Mouse (Mus musculus): ENCODE results near the gene R3hdm1. TPM values are rescaled to one million over a fixed set of nuclear protein-coding genes. Genes with fewer than 3 reads are reported as not detected.

Gene R3hdm1
- polyA plus RNA-seq, 1 experiment from 2014 or later: 98.3 TPM

DNA sequence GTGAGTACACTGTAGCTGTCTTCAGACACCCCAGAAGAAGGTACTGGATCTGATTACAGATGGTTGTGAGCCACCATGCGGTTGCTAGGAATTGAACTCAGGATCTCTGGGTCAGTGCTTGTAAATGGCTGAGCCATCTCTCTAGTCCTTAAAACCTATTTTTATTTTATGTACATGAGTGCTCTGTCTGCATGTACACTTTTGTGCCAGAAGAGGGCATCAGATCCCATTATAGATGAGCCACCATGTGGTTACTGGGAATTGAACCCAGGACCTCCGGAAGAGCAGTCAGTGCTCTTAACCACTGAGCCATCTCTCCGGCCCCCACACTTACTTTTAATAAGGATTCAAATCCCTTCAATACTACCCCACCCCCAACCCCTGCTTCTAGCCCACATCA is 179.8 kb downstream of the R3hdm1 start:
- no peak for ATAC-seq (ENCODE audit: insufficient number of reproducible peaks, insufficient read depth, low FRiP score, low read depth)
- H3K4me3 ChIP-seq (ENCODE audit: low read depth, low read length): no peak overlapping the region
- H3K36me3 ChIP-seq (ENCODE audit: control insufficient read depth, insufficient read depth, low read length): peaks cover 8% of the 10 kb centered on the region
- H3K27me3 ChIP-seq (ENCODE audit: control insufficient read depth, insufficient read depth, low read length): no peaks in the 10 kb centered on the region
- no peak overlapping the region for H3K27ac ChIP-seq (ENCODE audit: low read length)
- no peaks in the 10 kb centered on the region for H3K4me1 ChIP-seq (ENCODE audit: control insufficient read depth, insufficient read depth, low read length)
- no peak overlapping the region for H3K4me2 ChIP-seq (replicated peaks; ENCODE audit: low read depth, low read length)
- no peak overlapping the region for H3K9ac ChIP-seq (replicated peaks; ENCODE audit: low read depth, low read length)
- no peaks in the 10 kb centered on the region for H3K9me3 ChIP-seq (ENCODE audit: control insufficient read depth, low read depth, low read length)
- WGBS: 97% methylated on average over 3 of the region's 3 CpGs

DNA sequence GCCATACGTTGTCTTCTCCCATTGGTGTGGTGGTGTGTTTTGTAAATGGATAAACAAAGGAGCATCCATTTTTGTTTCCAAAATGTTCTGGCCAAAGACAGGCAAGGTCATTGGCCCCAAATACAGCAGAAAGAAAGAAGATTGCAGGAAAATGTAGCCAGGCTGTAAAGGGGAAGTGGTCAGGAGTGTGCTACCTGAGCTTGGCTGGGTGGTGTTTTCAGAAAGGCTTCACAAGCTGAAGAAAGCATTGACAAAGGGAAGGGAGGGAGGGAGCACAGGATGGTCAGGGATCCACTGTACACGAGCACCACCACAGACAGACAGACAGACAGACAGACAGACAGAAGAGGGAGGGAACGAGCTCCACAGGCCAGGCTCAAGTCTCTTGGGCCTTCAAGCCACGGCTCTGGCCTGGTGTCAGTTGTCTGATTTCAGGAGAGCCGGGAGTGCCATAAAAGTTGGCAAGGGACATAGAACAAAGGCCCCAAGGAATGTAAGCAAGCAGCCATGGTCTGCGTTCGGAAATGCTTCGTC is 181.1 kb downstream of the R3hdm1 start:
- Histone ChIP-seq H3K4me2 (replicated peaks; ENCODE audit: low read depth, low read length) (no peak overlapping the region), H3K36me3 (ENCODE audit: control insufficient read depth, insufficient read depth, low read length) (no peaks in the 10 kb centered on the region; the same call in 1 of the 2 replicates), H3K27ac (ENCODE audit: low read length) (no peak overlapping the region), H3K9me3 (ENCODE audit: control insufficient read depth, low read depth, low read length) (no peaks in the 10 kb centered on the region), H3K4me3 (ENCODE audit: low read depth, low read length) (no peak overlapping the region), H3K9ac (replicated peaks; ENCODE audit: low read depth, low read length) (no peak overlapping the region), H3K4me1 (ENCODE audit: control insufficient read depth, insufficient read depth, low read length) (no peaks in the 10 kb centered on the region), H3K27me3 (ENCODE audit: control insufficient read depth, insufficient read depth, low read length) (no peaks in the 10 kb centered on the region)
- ATAC-seq (ENCODE audit: insufficient number of reproducible peaks, insufficient read depth, low FRiP score, low read depth): no peak
- WGBS: 88% methylated on average over 8 of the region's 8 CpGs

DNA sequence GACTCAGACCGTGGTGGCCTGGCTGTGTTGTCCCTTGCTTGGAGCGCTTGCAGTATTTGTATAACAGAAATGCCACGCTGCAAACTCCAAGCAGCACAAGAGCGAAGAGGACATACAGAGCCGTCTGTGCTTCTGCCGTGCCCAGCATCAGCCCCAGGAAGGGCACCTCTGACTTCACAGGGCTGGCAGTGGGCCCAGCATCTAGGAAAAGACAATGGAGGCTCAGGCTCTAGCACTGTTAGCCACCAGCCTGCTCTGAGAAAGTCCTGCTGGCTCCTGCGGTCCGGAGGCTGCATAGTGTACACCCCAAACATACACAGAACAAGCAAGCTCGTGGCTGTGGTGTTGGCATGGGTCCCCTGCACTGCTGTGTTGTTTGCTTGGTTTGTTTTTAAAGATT is 182.0 kb downstream of the R3hdm1 start:
- Histone ChIP-seq H3K9ac (replicated peaks; ENCODE audit: low read depth, low read length) (no peak overlapping the region), H3K4me1 (ENCODE audit: control insufficient read depth, insufficient read depth, low read length) (no peaks in the 10 kb centered on the region), H3K9me3 (ENCODE audit: control insufficient read depth, low read depth, low read length) (no peaks in the 10 kb centered on the region), H3K27ac (ENCODE audit: low read length) (no peak overlapping the region), H3K4me2 (replicated peaks; ENCODE audit: low read depth, low read length) (no peak overlapping the region), H3K27me3 (ENCODE audit: control insufficient read depth, insufficient read depth, low read length) (no peaks in the 10 kb centered on the region), H3K4me3 (ENCODE audit: low read depth, low read length) (no peak overlapping the region), H3K36me3 (ENCODE audit: control insufficient read depth, insufficient read depth, low read length) (no peaks in the 10 kb centered on the region)
- WGBS: 87% methylated on average over 9 of the region's 9 CpGs
- no peak for ATAC-seq (ENCODE audit: insufficient number of reproducible peaks, insufficient read depth, low FRiP score, low read depth)

MicroRNAs within 50 kb of the gene (microRNA counts, 519-probe panel; counts per million panel counts)
- 2,812 counts per million, percentile 48 among the panel's probes with 10 or more counts for microRNA mmu-miR-128

Small RNAs within 50 kb of the gene (microRNA-seq; reads per million reads assigned to microRNA genes)
- 121 reads per million, percentile 51 among the genes with 10 or more reads in this experiment for gene Mir128-1

Other genes with a start within 250 kb of the R3hdm1 start
- not detected in 2 replicates for gene Map3k19, start 248.3 kb upstream of the R3hdm1 start, polyA plus RNA-seq (2014; fragmentation: Nextera tagmentation; extraction: Ambion mirVana)
- gene Rab3gap1, start 234.5 kb upstream of the R3hdm1 start, polyA plus RNA-seq (2014; fragmentation: Nextera tagmentation; extraction: Ambion mirVana): 29.4 and 33.8 TPM in 2 replicates
- gene Zranb3, start 254 bp upstream of the R3hdm1 start, polyA plus RNA-seq (2014; fragmentation: Nextera tagmentation; extraction: Ambion mirVana): 10.2 TPM in 2 replicates
- gene Ubxn4, start 140.7 kb downstream of the R3hdm1 start, polyA plus RNA-seq (2014; fragmentation: Nextera tagmentation; extraction: Ambion mirVana): 65.4 and 69.3 TPM in 2 replicates
- gene Lct, start 225.0 kb downstream of the R3hdm1 start, polyA plus RNA-seq (2014; fragmentation: Nextera tagmentation; extraction: Ambion mirVana): 0.14 TPM in 2 replicates